Mouse (Mus musculus) bone marrow macrophage, adult 2 months (primary cell): Measurements from ENCODE around the gene Plpp2.

Experiments used
- CTCF ChIP-seq: IDR thresholded peaks from 2 replicates; pipeline ENCODE4 v1.5.1; 2012; ENCODE audit warnings: low read depth, mild to moderate bottlenecking, low read length, moderate library complexity
- POLR2A ChIP-seq: IDR thresholded peaks from 2 replicates; pipeline ENCODE4 v1.6.1; 2012; ENCODE audit warnings: mild to moderate bottlenecking, low read depth, low read length, borderline replicate concordance

DNA sequence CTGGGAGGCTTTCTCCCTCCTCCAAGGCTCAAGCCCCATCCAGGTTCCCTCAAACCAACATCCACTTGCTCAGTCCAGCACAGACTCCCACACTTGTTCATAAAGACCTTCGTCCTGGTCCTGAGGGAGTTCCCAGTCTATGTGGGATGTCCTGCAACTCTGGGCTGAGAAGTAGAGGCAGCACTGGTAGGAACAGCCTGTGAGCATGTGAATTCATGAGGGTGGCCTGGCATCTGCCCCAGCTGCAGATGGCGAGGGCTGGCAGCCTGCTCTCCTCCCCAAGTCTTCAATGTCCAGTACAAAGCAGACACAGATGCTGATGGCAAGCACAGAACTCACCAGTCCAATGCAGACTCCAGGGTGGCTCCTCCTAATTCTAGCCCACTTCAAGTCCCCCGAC, 4.7 kb upstream of the Plpp2 start:
- TF ChIP-seq CTCF (no peak), POLR2A (no peak)
